Mouse (Mus musculus) gastrocnemius, postnatal 14 days (tissue): ENCODE data around the gene Nxpe3. TPM values are rescaled to one million over a fixed set of nuclear protein-coding genes. Genes with fewer than 3 reads are reported as not detected.

ENCODE experiments used
- DNase-seq: peaks from one replicate; pipeline ENCODE4 v3.0.0; 2021; ENCODE audit warnings: mixed read lengths
- intact Hi-C: fragments of 180-260 bp; cut with DNase I; formaldehyde crosslinking; loops from one replicate; pipeline ENCODE4 v1.15.1; 2025; ENCODE audit warnings: low total_unique reads
- long read RNA-seq, 2 experiments: library from polyadenylated mRNA; stranded (forward); transcript quantifications; one replicate each; pipeline ENCODE4 v2.0.0; 2021
- total RNA-seq, 2 experiments: library from RNA; stranded (reverse); gene quantifications; 2 replicates each; pipeline ENCODE4 v1.2.3; 2021

Gene Nxpe3
- under 1 TPM; 0.31 to 0.33 TPM for total RNA-seq
- long read RNA-seq, experiment 1 = 0 reads
- long read RNA-seq, experiment 2 = 0 reads

DNA sequence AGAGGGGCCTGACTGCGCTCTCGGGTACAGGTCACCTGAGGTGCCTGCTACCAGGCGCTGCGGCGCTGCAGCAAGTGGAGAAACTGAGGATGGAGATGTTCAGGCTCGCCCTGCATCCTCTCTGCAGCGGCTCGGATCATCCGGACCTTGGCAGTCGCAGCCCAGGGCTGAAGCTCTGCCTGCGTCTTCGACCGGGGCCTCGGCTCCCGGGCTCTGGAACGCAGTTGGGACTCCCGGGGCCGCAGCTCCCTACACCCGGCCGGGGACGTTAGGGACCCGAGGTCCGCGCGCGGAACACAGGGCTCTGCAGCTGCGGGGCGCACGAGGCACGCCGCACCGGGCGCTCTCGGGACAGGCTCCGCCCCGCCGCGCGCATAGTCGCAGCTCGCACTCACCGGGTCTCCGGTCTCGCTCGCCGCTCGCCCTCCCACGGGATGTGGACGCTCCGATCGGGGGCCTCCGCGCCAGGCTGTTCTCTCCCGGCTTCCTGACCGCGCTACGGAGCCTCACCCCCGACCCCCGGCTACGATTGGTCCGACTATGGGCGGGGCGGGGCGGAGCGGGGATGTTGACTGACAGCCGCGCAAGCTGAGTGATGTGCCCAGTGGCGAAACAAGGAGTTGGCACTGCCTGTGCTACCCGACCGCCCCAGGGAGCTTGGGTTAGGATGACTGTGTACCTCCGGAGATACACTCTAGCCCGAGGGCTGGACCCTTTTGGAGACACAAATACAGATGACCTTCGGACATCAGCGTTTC lies at the start of gene Nxpe3:
Gene Nxpe3, minus strand, starts transcription at position 393 of the 758 bp plus-strand sequence.
- intact Hi-C loops = no loop called here
- peak; percentile 82 for DNase-seq

DNA sequence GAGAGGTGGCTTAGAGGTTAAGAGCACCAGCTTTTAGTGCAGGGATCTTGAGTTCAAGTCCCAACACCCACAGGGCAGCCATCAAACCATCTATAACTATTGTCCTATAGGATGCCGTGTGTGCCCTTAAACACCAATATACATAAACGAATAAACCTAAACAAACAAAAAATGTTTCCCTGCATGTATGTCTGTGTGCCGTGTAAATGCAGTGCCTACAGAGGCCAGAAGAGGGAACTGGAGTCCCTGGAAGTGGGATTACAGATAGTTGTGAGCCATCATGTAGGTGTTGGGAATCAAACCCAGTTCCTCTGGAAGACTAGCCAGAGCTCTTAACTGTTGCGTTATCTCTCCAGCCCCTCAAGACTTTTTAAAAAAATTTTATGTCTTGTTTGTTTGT lies 45.7 kb upstream of the Nxpe3 start:
- no peak for DNase-seq
- intact Hi-C loops = no loop called here

DNA sequence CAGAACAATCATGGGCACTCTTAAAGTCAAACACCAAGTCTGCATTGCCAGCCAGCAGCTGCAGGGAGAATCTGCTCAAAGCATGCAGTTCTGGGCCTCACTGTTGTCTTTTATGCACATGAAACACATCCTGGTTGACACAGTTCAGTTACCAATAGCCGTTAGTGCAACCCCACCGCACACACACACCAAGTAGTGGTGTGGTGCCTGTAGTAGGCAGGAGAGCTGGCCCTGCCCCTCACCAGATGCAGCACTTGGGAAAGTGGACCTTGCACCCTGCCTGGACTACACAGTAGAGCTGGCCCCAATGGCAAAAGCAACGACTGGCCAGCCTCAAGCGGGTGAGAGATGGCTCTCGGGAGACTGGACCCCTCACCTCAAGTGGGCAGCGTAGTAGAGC lies 44.6 kb upstream of the Nxpe3 start:
- DNase-seq = no peak
- intact Hi-C loops = no loop called here

DNA sequence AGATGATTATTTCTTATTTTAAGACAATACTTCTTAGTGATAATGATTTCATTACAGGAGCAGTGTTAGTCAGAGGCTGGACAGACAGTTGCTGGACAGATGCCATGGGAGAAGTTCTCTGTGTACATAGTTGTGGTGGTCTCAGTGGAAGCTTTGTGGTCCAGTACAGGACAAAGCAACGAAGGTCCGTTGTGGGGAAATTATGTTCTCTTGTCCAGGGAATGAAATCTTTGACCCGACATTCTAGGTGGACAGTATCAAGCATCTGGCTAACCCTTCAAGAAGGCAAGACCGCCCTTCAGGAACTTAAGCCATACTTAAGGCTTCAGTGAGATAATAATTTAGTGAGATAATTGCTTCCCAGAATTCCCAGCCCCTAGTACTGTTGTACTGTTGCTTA lies 43.7 kb upstream of the Nxpe3 start:
- no peak for DNase-seq
- intact Hi-C loops = no loop called here

DNA sequence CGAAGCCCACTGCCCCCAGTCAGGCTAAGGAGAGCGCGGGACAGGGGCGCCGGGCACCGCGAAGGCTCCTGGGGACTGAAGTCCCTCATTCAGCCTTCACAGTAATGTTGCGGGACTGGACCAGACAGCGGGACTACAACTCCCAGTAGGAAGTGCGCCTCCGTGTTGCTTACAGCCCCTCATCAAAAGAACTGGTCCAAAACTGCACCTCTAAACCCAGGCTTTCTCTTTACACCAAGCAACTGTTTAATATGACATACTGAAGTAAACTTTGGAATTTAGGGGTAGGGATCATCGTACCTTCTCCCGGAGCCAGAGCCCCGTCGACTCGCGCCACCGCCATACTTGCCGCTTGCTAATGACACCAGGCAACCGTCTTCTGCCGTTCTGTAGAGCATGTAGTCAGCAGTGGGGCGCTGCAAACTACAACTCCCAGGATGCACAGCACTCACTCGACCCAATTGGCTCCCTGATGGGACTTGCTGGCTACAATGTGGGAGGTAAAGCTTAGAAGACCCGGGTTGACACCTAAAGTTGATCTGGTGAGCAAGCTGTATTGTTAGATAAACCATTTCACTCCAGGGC lies 39.5 kb upstream of the Nxpe3 start, which contains the start of gene Cep97:
Gene Cep97, minus strand, starts transcription at position 403 of the 585 bp plus-strand sequence.
- intact Hi-C loops = no loop called here
- peak; percentile 88 for DNase-seq

DNA sequence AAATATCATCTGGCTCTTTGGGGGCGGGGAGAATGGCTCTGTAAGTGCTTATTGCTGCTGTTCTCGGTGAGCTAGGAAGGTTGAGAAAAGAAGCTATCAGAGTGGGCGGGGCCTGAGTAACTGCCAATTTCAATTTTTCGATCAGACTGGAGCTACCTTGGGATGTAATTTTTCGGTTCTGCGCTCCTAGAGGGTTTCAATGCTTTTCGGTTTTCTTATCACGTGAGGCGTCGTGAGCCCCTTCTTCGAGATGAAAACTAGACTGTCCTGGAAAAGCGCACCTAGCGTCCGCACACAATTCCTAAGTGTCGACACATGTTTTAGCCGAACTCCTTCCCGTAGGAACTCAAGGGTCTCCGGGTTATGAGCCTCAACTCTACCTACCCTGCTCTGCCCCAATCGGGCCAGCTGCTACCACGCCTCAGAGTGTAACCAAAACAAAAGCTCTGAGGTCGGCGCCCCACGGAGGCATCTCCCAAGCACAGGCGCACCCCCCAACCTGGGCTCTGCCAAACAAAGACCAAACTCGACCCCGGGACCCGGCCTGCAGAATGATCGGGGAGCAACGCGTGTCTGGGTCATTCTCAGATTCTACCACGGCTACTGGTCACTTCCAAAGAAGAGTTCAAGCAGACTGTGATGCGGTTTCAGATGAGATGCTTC lies 38.7 kb upstream of the Nxpe3 start:
- DNase-seq = peak; percentile 24
- intact Hi-C loops = no loop called here

DNA sequence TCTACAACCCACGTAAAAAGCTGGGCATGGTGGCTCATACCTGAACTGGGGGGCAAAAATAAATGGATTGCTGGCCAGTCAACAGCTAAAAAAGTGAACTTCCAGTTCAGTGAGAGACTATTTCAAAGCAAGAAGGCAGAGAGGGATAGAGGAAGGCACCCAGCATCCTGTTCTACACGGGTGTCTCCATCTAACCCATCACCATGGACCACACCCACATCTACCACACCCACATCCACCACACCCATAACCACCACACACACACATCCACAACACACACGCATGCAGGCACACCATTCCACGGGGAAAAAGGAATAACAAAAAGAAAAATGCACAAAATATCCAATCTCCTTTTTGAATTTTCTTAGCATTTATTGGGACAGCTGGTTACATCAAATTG lies 28.9 kb upstream of the Nxpe3 start:
- DNase-seq = no peak
- intact Hi-C loops = no loop called here

DNA sequence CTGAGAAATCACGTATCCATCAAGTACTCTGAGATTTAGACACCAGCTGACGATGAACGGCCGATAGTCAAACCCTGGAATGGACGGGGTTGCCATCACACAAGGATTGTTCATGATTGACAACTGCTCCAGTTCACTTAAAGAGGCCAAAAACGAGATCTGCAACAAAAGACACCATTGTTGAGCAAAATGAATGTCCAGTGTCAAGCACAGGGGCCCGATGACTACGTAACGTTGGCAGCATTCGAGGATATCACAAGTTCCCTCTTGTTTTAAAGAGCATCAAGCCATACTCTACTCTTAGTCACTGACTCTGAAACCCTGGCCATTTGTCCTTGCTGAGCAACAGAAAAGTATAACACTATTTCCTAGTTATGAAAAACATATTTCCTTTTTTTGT lies 27.0 kb upstream of the Nxpe3 start:
- DNase-seq = no peak

DNA sequence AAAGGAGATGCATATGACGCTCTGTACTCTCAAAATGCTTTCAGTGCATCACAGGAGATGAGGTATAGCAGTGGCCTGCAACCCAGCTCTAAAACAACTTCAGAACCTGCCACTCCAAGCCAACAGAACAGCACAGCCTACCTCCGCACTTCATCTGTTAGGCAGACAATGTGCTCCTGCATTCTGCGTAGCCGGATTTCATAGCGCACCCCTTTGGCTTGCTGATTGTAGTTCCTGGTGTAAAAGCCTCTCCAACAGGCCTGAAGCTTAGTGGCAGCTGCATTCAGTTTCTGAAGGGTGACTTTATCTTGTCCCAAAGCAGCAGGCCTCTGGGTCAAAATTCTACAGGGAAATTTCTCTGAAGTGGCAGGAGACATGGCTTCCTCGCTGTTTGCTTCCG lies 19.6 kb upstream of the Nxpe3 start:
- no peak for DNase-seq
- intact Hi-C loops = no loop called here

More for the DNA sequence above, 27.0 kb upstream of the Nxpe3 start:
- intact Hi-C loops = no loop called here

DNA sequence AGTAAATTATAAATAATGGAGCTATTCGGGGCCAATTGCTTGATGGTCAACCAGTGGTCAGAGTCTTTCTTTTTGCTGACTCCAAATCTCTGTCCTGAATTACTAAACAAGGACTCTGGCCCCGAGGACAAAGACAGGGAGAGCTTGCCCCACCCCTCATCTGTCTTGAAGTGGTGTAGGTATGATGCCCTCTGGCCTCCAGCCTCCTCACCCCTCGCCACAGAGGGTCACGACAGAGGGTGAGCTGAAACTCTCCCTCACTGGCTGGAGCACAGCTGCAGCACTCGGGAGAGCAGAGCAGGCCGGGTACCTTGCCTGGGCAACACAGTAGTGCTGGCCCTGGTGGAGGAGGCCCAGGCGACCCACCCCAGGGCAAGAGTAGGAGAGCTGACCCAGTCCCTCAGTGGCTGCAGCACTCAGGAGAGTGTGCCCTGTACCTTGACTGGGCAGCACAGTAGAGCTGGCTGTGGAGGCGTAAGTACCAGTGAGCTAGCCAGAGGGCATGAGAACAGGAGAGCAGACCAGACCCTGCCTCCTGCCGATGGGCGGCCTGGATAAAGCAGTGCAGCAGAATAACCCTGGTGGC lies 15.2 kb upstream of the Nxpe3 start:
- DNase-seq = no peak
- intact Hi-C loops = no loop called here

DNA sequence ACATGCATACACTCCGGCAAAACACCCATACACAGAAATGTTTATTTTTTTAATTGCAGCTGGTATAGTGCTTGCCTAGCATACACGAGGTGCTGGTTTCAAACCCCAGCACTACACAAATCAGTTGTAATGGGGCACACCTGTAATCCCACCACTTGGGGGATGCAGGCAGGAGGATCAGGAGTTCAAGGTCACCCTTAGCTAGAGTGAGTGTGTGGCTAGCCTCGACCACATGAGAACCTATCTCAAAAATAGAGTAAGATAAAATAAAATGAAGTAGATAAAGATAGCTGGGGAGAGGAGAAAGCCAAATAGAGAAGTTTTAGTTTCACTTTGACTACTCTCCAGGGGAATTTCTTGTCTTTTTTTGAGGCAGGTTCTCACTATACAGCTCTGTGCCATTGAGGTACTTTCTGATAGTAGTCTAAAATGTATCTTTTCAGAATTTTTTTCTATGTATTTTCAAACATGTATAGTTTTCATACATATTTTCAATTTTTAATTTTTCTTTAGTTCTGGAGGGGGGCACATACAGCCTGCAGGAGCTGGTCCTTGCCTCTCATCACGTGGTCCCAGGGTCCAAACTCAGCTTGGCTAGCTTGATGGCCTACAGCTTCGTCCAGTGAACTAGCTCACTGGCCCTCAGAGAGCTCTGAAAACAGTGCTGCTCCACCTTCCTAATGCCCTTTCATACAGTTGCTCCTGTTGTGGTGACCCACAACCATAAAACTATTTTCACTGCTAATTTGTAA lies 12.0 kb upstream of the Nxpe3 start:
- intact Hi-C loops = no loop called here
- no peak for DNase-seq

DNA sequence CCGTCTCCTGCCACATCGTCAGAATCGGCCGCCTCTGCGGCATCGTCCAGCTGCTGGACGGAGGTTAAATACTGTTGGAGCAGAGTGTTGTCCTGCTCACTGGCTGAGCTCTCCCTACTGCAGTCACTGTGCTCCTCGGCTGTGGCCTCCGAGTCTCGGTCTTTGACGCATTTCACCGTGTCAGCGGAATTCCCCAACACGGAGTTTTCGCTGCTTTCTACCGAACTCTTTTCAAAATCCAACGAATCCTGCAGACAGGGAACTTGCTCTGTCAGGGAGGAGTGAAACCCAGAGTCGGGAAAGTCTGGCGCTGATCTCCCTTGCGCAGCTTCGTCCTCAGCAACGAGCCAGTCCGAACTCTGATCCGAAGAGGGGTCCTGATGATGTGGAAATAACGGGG lies 10.3 kb upstream of the Nxpe3 start:
- no peak for DNase-seq
- intact Hi-C loops = no loop called here

DNA sequence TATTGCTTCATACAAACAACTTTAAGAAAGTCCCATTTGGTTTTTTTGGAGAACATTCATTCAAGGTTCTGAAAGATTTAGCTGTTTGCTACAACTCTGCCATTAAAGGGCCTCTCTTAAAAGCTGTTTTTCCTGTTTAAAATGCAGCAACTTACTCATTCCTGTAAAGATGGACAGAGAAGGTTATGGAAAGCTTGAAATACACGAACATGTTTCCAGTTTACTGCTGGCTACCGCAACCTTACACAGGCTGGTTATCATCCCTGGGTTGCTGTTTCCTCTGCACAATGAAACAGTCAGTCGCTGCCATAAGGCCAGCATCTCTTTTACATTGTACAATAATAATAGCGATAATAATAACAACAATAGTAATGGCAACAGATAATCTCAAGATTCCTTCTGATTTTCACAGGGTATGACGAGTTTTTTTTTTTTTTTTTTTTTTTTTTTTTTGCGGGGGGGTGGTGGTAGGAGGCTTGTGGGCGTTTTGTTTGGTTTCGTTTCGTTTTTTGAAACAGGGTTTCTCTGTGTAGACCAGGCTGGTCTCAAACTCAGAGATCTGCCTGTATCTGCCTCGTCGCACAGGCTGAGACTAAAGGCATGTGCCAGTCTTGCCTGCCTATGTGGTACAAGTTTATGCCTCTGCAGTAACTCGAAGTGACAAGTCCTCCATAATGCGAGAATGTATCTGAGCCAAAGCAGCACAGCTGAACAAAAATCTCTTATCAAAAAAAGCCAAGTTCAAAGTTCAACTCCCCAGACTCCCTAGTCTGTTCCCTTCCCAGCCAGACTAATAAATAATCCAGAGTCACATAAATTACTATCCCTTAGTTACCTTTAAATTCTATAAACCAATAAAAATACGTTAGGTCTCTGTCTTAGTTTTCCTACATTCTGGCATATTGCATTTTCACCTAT lies 7.0 kb upstream of the Nxpe3 start:
- DNase-seq = no peak
- intact Hi-C loops = no loop called here

DNA sequence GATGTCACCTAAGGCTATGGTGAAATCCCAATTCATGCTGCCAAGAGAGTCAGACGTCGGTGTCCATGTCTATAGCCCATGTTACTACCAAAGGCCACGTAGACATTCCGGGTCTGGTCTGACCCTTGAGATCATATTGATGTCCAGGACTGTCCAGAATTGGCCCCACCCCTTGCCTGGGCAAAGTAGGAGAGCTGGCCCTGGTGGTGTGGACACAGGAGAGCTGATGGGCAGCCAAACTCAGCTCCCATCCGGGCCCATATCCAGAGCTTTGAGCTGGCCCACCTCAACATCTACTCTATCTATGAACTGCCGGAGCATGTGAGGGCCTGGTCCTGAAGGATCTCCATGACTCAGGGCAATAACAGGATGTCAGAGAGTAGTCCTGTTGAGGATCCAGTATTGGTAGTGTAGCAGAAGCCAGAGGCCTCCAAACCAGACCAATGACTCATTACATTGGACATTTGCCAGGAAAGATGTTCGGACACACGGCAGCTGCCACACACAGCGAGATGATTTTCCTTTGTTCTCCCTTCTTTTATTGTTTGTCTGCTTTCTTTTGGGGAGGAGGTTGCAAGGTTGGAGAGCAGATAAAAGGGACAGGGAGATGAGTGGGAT lies 3.4 kb upstream of the Nxpe3 start:
- intact Hi-C loops = no loop called here
- DNase-seq = no peak

DNA sequence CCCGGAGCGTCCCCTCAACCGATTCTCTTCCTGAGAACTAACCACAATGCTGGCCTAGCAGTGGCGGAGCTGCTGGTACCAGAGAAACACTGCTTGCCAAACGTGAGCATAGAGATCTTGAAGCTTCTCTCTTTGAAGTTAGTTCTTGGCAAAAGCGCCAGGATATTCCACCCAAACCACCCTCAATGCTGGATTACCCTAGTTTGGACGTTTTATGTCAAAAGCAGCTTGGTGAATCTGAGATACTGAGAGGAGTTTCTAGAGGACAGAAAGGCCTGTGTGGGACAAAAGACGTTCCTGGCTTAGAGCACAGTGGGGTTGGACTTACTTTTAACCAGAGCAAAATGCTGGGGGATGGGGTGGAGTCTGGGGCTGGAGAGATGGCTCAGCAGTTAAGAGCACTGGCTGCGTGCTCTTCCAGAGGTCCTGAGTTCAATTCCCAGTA lies 588 bp upstream of the Nxpe3 start:
- intact Hi-C loops = no loop called here
- no peak for DNase-seq

DNA sequence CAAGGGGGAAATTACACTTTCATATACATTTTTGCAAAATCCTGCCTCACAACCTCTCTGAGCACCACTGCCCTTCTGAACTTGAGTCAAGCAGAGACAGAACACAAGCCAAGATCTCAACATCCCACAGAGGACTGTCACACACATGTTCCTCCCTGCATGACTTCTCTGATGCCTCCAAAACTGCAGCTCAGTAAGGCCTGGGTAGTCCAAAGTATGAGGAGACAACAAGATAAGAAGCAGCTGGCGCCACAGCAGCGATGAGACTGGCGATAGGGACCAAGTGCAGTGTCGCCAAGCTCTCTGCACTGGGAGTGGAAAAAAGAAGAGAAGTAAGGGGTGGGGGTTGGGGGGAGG lies 571 bp downstream of the Nxpe3 start:
- DNase-seq = no peak
- intact Hi-C loops = no loop called here

DNA sequence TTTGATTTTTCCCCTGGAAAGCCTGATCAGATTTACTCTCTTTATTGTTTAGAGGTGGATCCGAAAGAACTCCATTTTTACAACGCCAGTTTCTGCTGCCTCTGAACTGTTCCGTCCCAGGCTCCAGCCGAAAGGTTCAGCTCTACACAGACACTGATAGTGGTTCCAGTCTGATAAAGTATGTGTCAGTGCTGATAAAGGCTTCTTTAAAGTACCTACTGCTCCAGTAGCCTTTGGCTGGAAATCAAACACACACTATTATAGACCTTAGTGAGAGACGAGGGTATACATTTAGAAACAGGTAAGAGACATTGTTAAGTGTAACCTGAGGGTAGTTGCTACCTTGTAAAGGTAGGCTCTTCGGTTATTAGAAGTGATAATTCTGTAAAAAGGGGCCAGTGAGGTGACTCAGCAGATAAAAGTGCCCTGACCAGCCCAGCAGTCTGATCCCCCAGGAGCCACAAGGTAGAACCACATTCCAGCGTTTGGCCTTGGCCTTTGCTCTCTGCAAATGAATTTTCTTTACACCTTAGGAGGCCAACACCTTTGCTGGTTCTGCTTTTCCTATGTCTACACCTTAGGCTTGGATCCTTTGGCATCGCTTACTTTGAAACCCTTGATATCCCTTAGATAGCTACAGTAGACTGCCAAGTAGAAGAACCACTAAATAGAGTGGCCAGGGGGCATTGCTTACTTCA lies 1.5 kb downstream of the Nxpe3 start:
- intact Hi-C loops = no loop called here

DNA sequence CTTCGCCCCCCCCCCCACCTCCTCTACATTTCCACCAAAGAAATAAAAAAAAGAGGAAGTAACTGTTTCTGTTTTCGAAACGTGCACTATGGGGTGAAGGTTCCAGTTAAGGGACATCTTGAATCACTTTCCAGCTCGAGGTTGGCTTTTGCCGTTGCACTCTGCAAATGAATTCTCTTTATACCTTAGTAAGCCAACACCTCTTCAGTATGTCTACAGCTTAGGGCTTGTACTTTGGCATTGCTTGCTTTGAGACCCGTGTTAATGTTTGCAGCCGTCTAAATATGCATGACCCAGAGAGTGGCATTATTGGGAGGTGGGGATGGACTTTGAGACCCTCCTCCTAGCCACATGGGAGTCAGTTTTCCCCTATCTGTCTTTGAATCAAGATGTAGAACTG lies 2.6 kb downstream of the Nxpe3 start:
- intact Hi-C loops = no loop called here
- DNase-seq = no peak

More for the DNA sequence above, 1.5 kb downstream of the Nxpe3 start:
- DNase-seq = no peak
